Mouse (Mus musculus): ENCODE measurements at regions not wholly inside any gene's neighbourhood (a gene's known extent, or its start where the extent isn't known, plus 50 kb on each side); places are given as distances from the start of the nearest gene placed in this dataset.

DNA sequence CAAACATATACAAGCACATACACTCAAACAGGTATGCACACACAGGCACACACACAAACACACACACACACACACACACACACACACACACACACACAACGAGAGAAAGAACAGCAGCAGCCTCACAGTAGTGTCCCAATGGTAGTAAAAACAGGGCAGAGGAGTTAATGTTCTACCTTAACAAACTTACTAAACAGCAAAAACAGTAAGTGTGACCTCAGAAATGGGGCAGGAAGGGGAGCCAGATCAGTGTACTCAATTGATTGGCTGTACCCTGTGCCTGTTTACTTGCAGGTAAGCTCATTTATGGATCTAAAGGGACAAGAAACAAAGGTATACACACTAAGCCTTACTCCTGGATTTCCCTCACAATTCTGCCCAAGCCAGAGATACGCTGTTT lies 53.6 kb upstream of the Ell2 start:
- no peak for DNase-seq (ENCODE audit: low spot score in 2 of 2)

Data from left cerebral cortex, adult 9 months (tissue).